Mouse (Mus musculus) midbrain, postnatal 0 days (tissue): ENCODE measurements around the gene Cfap52. TPM values are rescaled to one million over a fixed set of nuclear protein-coding genes. Genes with fewer than 3 reads are reported as not detected.

Experiments
- ATAC-seq: fragments of 200-750 bp; cut with Nextera tagmentation; 2 replicates; pipeline ENCODE4 v1.8.0; 2017; ENCODE audit warnings: moderate number of reproducible peaks, mild to moderate bottlenecking, moderate TSS enrichment, moderate library complexity; ENCODE audit not compliant: low FRiP score
- DNase-seq: peaks from one replicate; pipeline ENCODE4 v3.0.0-alpha.2; 2015; ENCODE audit warnings: low spot score
- H3K27ac ChIP-seq: fragments of 300-500 bp; sonication (generic); 2 replicates; pipeline ENCODE4 v1.5.1; 2014; ENCODE audit warnings: low read depth, mild to moderate bottlenecking, low read length, mixed read lengths
- H3K27me3 ChIP-seq: fragments of 300-500 bp; sonication (generic); 2 replicates; pipeline ENCODE4 v1.6.1; 2014; ENCODE audit warnings: low read length, control low read depth, mixed read lengths; ENCODE audit not compliant: insufficient read depth
- H3K36me3 ChIP-seq: fragments of 300-500 bp; sonication (generic); 2 replicates; pipeline ENCODE4 v1.6.1; 2014; ENCODE audit warnings: low read length, control low read depth, mixed read lengths; ENCODE audit not compliant: insufficient read depth
- H3K4me1 ChIP-seq: fragments of 300-500 bp; sonication (generic); 2 replicates; pipeline ENCODE4 v1.6.1; 2014; ENCODE audit warnings: mild to moderate bottlenecking, control low read depth, antibody characterized with exemption, low read length, mixed read lengths; ENCODE audit not compliant: insufficient read depth
- H3K4me2 ChIP-seq: fragments of 300-500 bp; sonication (generic); 2 replicates; pipeline ENCODE4 v1.6.1; 2014; ENCODE audit warnings: low read depth, mild to moderate bottlenecking, low read length, mixed read lengths; ENCODE audit not compliant: poor library complexity, severe bottlenecking
- H3K4me3 ChIP-seq: fragments of 300-500 bp; sonication (generic); 2 replicates; pipeline ENCODE4 v1.5.1; 2014; ENCODE audit warnings: low read depth, mild to moderate bottlenecking, low read length, moderate library complexity
- H3K9ac ChIP-seq: fragments of 300-500 bp; sonication (generic); replicated peaks from 2 replicates; pipeline ENCODE4 v1.6.1; 2014; ENCODE audit warnings: mild to moderate bottlenecking, low read length, moderate library complexity, mixed read lengths; ENCODE audit not compliant: poor library complexity, severe bottlenecking
- H3K9me3 ChIP-seq: fragments of 300-500 bp; sonication (generic); 2 replicates; pipeline ENCODE4 v1.6.1; 2016; ENCODE audit warnings: low read length, control low read depth
- CTCF ChIP-seq: IDR thresholded peaks from 2 replicates; pipeline ENCODE4 v1.5.1; 2016; ENCODE audit warnings: antibody characterized with exemption, mild to moderate bottlenecking
- WGBS: fragments of 180-500 bp; shearing (Covaris S2); extraction: QIAGEN DNeasy Blood & Tissue Kit; methylation state at CpG from one replicate; pipeline ENCODE4 v1.1.7; 2014; 5-methylcytosine and 5-hydroxymethylcytosine counted together
- polyA plus RNA-seq: library from polyadenylated mRNA; unstranded; fragments of >200 nt; fragmentation: Nextera tagmentation; extraction: Ambion mirVana; gene quantifications from 2 replicates; pipeline ENCODE4 v1.2.1, GENCODE M21; 2015
- total RNA-seq: library from RNA; depleted of rRNA; stranded (reverse); fragments of >200 nt; gene quantifications from 2 replicates; pipeline ENCODE4 v1.2.3, GENCODE M21; 2014; rRNA removed

Gene Cfap52
- total and polyA plus RNA-seq, 2 experiments from 2014 or later: 3.2 to 3.8 TPM

GRCm38 (mm10) chr11:67888521-67888920, 76.9 kb downstream of the Cfap52 start:
- Histone ChIP-seq H3K27me3 (no peaks in the 10 kb centered on the region), H3K4me1 (no peaks in the 10 kb centered on the region), H3K9ac (no peak overlapping the region), H3K27ac (no peak overlapping the region), H3K4me3 (no peak overlapping the region), H3K36me3 (no peaks in the 10 kb centered on the region), H3K9me3 (no peaks in the 10 kb centered on the region), H3K4me2 (no peak overlapping the region)
- DNase-seq (no peak), ATAC-seq (no peak)
- TF ChIP-seq CTCF: no peak
- 78% methylated on average over 5 of the region's 5 CpGs for WGBS

GRCm38 (mm10) chr11:67885921-67886320, 79.5 kb downstream of the Cfap52 start:
- H3K27ac ChIP-seq: no peak overlapping the region
- WGBS: 64% methylated on average over 2 of the region's 2 CpGs
- no peak overlapping the region for H3K4me2 ChIP-seq
- no peak for ATAC-seq
- no peak for DNase-seq
- H3K4me3 ChIP-seq: no peak overlapping the region
- H3K27me3 ChIP-seq: no peaks in the 10 kb centered on the region
- TF ChIP-seq CTCF: 0 out of 2 replicates have a peak, but pooled peaks have one; percentile 12
- no peaks in the 10 kb centered on the region for H3K4me1 ChIP-seq
- no peaks in the 10 kb centered on the region for H3K36me3 ChIP-seq
- no peak overlapping the region for H3K9ac ChIP-seq
- H3K9me3 ChIP-seq: no peaks in the 10 kb centered on the region

Other genes with a start within 250 kb of the Cfap52 start
- gene Glp2r, start 194.5 kb downstream of the Cfap52 start, total RNA-seq: 0.11 TPM in 1 of 2 replicates, not detected in the other
- gene Glp2r, start 194.5 kb downstream of the Cfap52 start, polyA plus RNA-seq: 0.07 and 0.15 TPM in 2 replicates
- not detected in 2 replicates for gene Gsg1l2, start 191.0 kb downstream of the Cfap52 start, total RNA-seq
- not detected in 2 replicates for gene Gsg1l2, start 191.0 kb downstream of the Cfap52 start, polyA plus RNA-seq
- not detected in 2 replicates for gene Dhrs7c, start 167.5 kb downstream of the Cfap52 start, total RNA-seq
- gene Dhrs7c, start 167.5 kb downstream of the Cfap52 start, polyA plus RNA-seq: 0.23 TPM in 1 of 2 replicates, not detected in the other
- 1.8 and 2.6 TPM in 2 replicates for gene Usp43, start 43.5 kb downstream of the Cfap52 start, total RNA-seq
- 0.59 and 0.67 TPM in 2 replicates for gene Usp43, start 43.5 kb downstream of the Cfap52 start, polyA plus RNA-seq
- 13.2 and 22.4 TPM in 2 replicates for gene Stx8, start 542 bp upstream of the Cfap52 start, total RNA-seq
- 59.0 and 63.6 TPM in 2 replicates for gene Stx8, start 542 bp upstream of the Cfap52 start, polyA plus RNA-seq